Mouse (Mus musculus) spleen, embryonic (tissue): ENCODE results near the gene Gm28635.
"Not testable (repeated sequence)": the region's sequence is repeated elsewhere in the genome, so short reads cannot be mapped to it uniquely, and the experiment has no call there.

Source experiments
- CTCF ChIA-PET: fragments of 350-600 bp; sonication (Branson Sonifier 250); formaldehyde crosslinking; loops from one replicate; lab custom pipeline; 2022; lab: Charles Lee

The Gm28635 gene

GRCm38 (mm10) chr2:84688080-84688844 is 10.4 kb upstream of the Gm28635 start:
- CTCF ChIA-PET: no interaction called here

- CTCF ChIA-PET: no interaction called here
Observed at GRCm38 (mm10) chr2:84682605-84683183, 4.9 kb upstream of the Gm28635 start.

- CTCF ChIA-PET: no interaction called here
Observed at GRCm38 (mm10) chr2:84679016-84679415, 1.2 kb upstream of the Gm28635 start, which contains the start of gene Tmx2. Gene Tmx2 (minus strand): TSS chr2:84679140.

GRCm38 (mm10) chr2:84677270-84677967 is 422 bp downstream of the Gm28635 start:
- CTCF ChIA-PET: interaction anchor here (1.0 kb wide), 1 partner anchor 33 kb away, joined by 3 read pairs; no protein-coding TSS in a partner anchor

GRCm38 (mm10) chr2:84671535-84671934 is 6.3 kb downstream of the Gm28635 start:
- CTCF ChIA-PET: not testable (repeated sequence)

- CTCF ChIA-PET: interaction anchor here (0.7 kb wide), 1 partner anchor 67 kb away, joined by 4 read pairs; no protein-coding TSS in a partner anchor
Observed at GRCm38 (mm10) chr2:84670569-84670933, 7.3 kb downstream of the Gm28635 start, which contains the start of gene Selenoh. Gene Selenoh (minus strand): TSS chr2:84670770.

GRCm38 (mm10) chr2:84669828-84670568 is 7.8 kb downstream of the Gm28635 start:
- CTCF ChIA-PET: interaction anchor here (0.7 kb wide), 1 partner anchor 68 kb away, joined by 4 read pairs; no protein-coding TSS in a partner anchor

GRCm38 (mm10) chr2:84666081-84666480 is 11.8 kb downstream of the Gm28635 start:
- CTCF ChIA-PET: no interaction called here

- CTCF ChIA-PET: no interaction called here
Observed at GRCm38 (mm10) chr2:84662866-84663265, 15.0 kb downstream of the Gm28635 start.

- CTCF ChIA-PET: interaction anchor here (1.0 kb wide), 1 partner anchor 9 kb away, joined by 5 read pairs; no protein-coding TSS in a partner anchor
Observed at GRCm38 (mm10) chr2:84660253-84660652, 17.6 kb downstream of the Gm28635 start.

GRCm38 (mm10) chr2:84658806-84659205 is 19.0 kb downstream of the Gm28635 start, which contains the start of gene Btbd18:
Gene Btbd18 (plus strand): TSS chr2:84659079.
- CTCF ChIA-PET: interaction anchor here (0.6 kb wide), 1 partner anchor 84 kb away, joined by 8 read pairs; the partner anchor contains the start of gene Gm19426

- CTCF ChIA-PET: interaction anchor here (0.6 to 0.8 kb wide), 5 partner anchors 20 to 353 kb away, joined by 3 read pairs; no protein-coding TSS in a partner anchor
Observed at GRCm38 (mm10) chr2:84655864-84656263, 22.0 kb downstream of the Gm28635 start.

- CTCF ChIA-PET: interaction anchor here (0.7 kb wide), 1 partner anchor 36 kb away, joined by 3 read pairs; no protein-coding TSS in a partner anchor
Observed at GRCm38 (mm10) chr2:84653354-84653753, 24.5 kb downstream of the Gm28635 start.

GRCm38 (mm10) chr2:84650464-84651195 is 27.2 kb downstream of the Gm28635 start, which contains the start of gene Ctnnd1:
Gene Ctnnd1 (minus strand): TSS chr2:84650765.
- CTCF ChIA-PET: interaction anchor here (0.7 kb wide), 1 partner anchor 76 kb away, joined by 3 read pairs; no protein-coding TSS in a partner anchor

- CTCF ChIA-PET: interaction anchor here (1.0 kb wide), 1 partner anchor 10 kb away, joined by 3 read pairs; no protein-coding TSS in a partner anchor
Observed at GRCm38 (mm10) chr2:84649674-84650073, 28.2 kb downstream of the Gm28635 start.

- CTCF ChIA-PET: no interaction called here
Observed at GRCm38 (mm10) chr2:84648369-84648768, 29.5 kb downstream of the Gm28635 start.

- CTCF ChIA-PET: no interaction called here
Observed at GRCm38 (mm10) chr2:84647051-84647568, 30.7 kb downstream of the Gm28635 start.

GRCm38 (mm10) chr2:84646138-84646537 is 31.7 kb downstream of the Gm28635 start:
- CTCF ChIA-PET: interaction anchor here (0.5 kb wide), 1 partner anchor 89 kb away, joined by 7 read pairs; no protein-coding TSS in a partner anchor

- CTCF ChIA-PET: interaction anchor here (0.5 kb wide), 1 partner anchor 586 kb away, joined by 9 read pairs; no protein-coding TSS in a partner anchor
Observed at GRCm38 (mm10) chr2:84640833-84641232, 37.0 kb downstream of the Gm28635 start.
